Mouse (Mus musculus): Measurements from ENCODE around the gene Ebf1.

- no peak for TF ChIP-seq EP300 (IDR thresholded peaks at IDR 0.05; ENCODE audit: low read depth)
- no peak for TF ChIP-seq CTCF (IDR thresholded peaks at IDR 0.05; ENCODE audit: low read depth)
Observed at GRCm38 (mm10) chr11:44572781-44573180, 44.3 kb upstream of the Ebf1 start.
